Mouse (Mus musculus) lung, postnatal 25 days (tissue): ENCODE results near the gene D7Ertd443e.

Experiments
- DNase-seq: peaks from one replicate; pipeline ENCODE4 v3.0.0; 2022; ENCODE audit warnings: low spot score

Gene D7Ertd443e

DNA sequence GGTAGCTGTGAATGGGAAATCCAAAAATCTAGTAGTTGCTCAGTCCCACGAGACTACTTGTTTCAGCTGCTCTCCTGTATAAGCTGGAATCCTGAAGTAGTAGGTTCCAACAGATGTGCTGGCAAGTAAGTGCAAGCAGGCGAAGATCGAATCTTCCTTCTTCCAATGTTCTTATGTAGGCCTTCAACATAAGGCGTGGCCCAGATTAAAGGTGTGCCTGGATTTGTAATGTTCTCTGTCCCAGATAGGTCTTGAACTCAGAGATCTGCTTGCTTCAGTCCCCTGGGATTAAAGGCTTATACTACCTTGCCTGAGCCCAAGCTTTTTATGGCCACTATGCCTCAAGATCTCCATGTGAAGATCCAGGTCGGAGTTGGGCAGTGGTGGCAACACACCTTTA is at the start of gene D7Ertd443e:
Gene D7Ertd443e, minus strand, starts transcription at position 101 of the 400 bp plus-strand sequence.
- no peak for DNase-seq

DNA sequence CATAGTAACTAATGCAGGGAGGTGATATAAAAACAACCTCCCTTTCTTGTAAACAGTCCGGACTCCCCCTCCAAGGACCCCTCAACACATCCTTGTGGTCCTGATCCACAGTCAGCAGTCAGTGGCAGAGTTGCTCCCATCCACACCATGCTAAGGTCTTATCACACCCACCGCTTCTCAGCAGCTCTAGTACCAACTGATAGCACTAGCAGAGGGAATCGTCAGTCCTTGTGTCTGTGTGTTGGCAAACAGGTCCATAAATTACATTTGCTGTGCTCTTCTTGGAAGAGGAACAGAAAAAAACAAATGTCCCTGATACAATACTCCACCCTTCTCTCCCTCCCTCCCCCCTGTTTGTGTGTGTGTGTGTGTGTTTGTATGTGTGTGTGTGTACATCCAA is 46.2 kb upstream of the D7Ertd443e start:
- no peak for DNase-seq

DNA sequence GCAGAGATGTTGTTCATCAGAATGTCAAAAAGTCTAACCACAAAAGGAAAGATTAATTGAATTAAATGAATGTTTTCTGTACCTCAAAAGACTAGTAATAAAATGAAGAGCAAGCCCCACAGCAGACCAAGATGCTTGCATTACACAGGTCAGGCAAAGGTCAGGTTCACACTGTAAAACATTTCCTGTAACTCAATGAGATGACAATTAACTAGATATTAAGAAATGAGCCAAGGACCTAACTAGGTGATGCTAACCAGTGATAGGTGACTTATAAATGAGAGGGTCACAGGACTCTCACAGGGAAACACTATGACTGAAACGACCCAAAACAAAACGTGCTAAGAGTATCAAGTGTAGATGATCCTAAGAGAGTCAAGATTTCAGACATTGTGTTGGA is 43.2 kb upstream of the D7Ertd443e start:
- DNase-seq: no peak

DNA sequence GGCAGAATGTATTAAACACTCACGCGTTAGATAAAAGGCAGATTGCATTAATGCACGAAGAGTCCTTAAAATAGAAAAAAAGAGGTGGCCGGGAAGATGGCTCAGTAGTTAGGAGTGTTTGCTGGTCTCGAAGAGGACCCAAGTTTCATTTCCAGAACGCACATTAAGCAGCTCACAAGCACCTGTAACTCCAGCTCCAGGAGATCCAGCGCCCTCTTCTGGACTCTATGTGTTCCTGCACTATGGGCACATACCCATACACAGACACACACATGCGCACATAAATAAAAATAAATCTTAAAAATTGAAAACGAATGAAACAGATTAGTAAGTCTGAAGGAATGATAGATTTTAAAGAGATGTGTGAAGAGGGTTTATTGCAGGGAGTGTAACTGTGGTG is 29.6 kb upstream of the D7Ertd443e start:
- DNase-seq: no peak

DNA sequence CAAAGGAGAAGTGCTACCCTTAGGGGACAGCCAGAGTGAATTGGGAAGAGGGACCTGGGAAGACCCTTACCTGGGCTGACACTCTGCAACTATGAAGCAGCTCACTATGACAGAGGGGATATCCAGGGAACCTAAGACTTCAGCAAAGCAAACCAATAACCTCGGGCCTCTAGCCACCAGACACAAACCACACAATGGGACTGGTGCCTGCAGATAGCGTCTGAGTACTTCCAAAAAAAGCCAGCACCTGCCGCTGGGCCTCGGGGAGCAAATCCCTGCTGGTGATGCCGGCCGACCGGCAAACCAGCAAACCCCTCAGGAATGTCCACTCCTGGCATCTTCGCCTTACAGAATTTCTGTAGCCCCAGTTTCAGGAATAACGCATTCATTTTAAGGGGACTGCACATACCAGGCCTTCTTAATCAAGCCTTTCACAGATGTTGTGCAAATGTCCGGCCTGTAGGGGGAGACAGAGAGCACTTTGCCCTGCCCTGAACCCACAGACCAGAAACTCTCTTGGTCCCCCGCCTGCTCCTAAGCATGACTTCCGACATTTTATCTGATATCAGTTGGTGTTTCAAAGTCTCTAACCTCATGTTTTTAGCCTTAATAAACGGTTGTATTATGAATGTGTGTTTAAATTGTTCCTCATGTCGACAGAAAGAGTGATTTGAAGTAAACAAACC is 28.7 kb upstream of the D7Ertd443e start:
- peak; percentile 29 for DNase-seq

DNA sequence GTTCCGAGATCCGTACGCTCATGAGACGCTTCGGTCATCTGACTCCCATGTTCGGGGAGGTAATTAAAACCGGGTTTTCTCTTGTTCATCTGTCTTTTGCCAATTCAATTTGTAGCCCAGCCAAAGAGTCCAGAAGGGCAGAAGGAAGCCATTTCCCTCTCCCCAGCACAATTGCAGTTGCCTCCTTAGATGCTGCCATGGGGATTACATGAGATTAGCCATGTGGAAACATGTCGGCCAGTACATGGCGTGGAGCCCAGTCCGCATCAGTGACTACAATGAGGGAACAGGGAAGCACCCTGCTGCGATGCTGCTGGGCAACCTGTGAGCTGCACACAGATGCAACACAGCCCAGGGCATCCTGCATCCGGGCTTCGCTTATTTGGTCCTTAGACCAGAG is 23.2 kb upstream of the D7Ertd443e start:
- no peak for DNase-seq

DNA sequence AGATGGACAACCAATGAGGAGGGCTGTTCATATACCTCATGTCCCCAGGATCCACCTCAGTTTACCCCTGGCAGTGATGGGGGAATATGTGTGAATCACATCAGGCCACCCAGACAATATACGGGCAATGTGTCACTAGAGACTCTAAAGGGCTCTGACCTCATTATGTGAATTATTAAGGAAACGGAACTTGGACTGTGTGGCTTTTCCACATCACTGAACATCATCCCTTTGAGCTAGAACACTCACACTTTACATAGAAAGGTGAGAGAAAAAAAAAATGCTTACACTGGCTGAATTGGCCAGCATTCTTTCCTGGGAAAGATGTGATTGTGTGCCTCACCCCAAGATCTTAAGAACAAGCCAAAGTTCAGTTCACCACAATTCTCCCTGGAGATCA is 15.3 kb upstream of the D7Ertd443e start:
- DNase-seq: no peak

DNA sequence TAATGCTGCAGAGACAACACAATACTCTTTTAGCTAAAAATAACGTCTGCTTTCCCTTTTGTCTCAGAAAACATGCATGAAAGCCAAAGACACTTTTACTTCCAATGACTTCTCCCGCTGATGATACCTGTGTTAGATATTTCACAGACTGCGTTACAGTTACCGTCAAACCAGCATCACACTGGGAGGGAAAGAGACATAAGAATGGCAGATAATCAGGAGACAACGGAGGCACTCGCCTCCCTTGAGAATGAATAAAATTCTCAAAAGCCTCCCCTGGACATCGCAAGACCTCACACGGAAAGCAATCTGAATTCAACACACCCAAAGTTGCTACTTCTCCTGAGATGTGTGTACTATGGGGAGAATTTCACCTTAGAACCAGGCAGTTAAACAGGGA is 11.3 kb upstream of the D7Ertd443e start:
- DNase-seq: no peak

DNA sequence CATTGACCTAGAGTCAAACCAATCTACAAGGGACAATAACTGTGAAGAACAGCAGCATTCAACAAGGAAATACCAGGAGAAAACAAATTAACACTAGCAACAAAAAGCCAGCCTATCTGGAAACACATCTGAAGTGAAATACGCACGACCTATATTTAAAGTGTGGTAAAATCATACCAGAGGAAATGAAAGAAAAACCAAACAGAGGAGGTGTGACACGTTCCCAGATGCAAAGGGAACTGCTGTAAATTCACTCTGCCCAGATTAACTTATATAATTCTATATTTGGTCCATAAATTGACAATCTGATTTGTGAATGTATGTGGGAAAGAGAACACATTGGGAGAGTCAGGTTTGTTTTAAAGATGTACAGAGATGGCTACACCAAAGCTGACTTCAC is 2.7 kb downstream of the D7Ertd443e start:
- DNase-seq: no peak

DNA sequence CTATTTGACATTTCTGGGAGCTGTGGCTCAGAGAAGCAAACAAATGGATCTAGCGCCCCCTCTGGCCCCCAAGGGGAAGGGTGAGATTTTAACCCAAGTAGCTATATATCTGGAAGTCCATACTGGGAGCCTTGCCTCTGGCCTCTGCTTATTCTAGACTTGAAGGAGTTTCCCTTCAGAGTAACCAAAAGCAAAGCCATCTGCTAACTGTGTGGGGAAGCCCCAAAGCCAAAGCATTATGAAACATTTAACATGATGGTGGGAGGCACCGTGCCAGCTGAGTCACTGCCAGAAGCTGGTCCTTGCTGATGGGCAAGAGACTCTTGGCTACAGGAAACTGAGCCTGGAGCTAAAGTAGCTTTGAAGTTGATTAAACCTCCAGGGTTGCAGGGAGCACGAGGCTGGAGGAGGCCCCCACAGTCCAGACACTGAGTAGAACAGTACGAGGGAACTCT is 4.0 kb downstream of the D7Ertd443e start:
- DNase-seq: peak; percentile 89

DNA sequence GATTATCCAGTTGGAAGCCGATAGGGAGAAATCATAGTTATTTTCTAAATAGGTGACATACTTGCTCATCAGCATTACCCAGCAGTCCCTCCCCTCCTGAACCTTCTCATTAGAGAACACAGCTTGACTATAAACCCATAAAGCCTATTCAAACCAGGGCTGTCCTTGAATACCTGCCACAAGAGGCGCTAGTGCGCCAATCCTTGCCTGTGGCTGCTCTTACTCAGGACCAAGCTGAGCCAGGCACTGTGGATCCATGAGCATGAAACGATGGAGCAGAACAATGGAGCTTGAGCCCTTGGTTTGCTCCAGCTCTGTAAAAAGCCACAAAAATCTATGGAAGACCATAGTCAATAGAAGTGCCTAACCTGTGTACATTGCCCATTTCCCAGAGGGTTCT is 7.2 kb downstream of the D7Ertd443e start:
- DNase-seq: peak; percentile 43

DNA sequence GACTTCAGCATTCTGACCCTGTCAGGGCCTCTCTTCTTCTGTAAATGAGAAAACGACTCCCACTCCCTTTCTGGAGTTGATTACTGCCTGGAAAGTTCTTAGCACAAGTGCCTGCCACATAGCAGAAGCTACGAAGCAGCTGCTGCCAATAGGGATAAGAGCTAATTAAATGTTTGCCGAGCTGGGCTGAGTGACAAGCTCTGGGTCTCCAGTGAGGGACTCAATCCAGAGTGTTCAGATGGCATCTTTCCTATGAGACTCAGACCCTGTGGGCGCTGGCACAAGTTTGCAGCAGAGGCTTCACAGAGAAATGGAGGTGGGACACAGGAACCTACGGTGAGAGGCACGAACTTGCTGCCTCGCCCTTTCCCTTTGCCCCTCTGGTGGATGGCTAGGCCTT is 8.7 kb downstream of the D7Ertd443e start:
- no peak for DNase-seq

DNA sequence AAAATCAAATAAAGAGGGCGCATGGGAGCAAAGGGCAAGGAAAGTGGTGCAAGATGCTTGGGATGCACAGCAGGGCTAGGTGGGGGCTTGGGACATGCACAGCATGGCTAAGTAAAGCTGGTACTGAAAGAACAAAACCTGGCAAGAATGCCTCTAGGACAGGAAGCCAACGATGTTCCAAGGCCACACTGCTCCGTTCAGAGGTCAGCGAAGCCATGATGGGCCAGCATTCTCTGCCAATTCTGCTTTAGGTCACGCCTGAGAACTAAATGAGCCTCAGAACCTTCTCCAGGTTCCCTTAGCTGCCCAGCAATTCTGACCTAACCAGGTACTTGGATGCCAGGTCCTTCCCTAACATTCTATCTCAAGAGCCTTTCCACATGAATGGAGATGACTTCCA is 13.2 kb downstream of the D7Ertd443e start:
- DNase-seq: no peak

DNA sequence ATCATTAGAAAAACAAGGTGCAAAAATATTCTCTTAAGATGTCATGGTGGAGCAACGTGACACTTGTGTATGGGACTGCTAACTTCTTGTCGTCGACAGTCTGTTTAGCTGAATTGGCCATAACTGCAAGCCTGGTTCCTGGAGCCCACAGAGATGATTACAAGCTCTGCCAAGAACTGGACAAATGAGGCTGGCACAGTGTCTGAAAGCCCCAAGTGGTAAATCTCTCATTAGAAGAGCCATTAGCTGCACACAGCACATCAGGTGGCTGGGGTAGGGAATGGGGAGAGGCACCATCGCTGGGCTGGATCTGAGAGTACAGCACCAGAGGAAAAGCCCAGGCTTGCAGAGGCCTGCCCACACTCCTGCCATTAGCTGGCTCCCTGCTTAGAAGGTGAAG is 16.2 kb downstream of the D7Ertd443e start:
- DNase-seq: no peak

DNA sequence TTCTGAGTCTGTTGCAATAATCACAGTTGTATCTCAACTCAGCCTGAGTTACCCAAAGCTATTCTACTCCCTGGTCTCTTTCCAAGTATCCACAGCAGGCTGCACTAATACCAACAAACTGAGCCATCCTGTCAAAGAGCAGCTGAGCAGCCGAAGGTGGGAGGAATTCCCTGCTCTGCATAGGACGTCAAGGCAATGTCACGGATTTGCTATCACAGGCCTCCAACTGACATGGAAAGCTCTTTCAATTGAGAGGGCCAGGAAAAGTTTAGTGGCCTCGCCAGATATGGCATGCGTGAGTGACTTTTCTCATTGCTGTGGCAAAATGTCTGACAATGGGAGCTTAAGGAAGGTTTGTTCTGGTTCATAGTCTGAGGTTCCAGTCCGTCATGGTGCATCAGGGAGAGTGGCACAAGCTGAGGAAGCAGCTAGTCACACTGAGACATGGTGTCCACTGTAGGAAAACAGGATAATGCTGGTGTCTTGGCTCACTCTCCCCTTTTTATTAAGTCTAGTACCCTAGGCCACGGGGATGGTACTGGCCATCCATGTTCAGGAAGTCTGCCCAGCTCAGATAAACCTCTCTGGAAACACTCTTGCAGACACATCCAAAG is 23.1 kb downstream of the D7Ertd443e start:
- no peak for DNase-seq

DNA sequence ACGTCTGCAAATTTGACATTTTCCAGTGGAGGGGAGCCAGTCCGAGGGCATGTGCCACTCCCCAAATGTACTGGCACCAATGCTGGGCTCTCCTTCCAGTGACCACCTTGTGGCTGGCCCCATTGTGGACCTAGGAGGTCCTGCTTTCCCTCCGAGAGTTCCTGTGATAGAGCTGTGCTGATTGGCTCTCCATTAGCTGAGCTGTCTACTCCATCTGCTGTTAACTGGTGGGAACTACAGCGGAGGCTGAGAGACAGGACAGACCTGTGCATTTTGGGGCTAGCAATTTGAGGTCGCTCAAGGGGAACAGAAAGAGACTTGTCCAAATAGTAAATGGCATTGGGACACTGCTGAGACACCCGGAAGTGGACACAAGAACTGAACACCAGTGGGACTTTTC is 36.6 kb downstream of the D7Ertd443e start:
- DNase-seq: peak; percentile 63

DNA sequence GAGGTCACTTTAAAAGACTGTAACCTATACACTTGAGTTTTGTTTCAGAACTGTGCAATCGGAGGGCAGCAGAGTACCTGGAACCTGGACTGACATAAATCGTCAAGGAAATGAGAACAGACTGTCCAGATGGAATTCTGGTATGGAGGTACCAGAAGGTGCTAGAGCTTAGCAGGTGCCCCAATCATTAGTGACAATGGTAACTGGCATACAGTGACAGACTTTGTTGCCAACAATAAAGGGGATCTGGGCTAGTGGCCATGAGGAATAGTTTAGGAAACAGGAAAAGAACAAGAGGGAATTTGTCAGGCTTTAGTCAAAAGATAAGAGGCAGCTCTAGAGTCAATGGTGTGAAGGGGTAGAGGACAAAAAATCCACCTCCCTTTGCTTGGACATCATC is 43.3 kb downstream of the D7Ertd443e start:
- no peak for DNase-seq

DNA sequence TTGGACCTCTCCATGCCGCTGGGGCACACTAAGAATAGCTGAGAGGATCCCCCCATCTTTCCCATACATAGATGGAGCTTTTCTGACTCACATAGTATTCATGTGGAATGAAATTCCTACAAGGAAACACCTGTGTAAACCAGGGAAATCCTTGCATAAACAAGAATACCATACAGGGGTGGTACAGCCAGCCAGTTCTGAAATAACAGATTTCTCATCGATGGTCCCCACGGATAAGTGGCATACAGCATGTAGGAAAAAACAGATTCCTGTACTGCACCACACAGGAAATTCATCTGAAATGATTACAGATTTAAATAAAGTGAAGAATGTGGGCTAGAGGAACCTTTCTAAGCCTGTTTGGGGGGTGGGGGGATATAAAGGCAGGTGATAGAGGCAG is 49.5 kb downstream of the D7Ertd443e start:
- DNase-seq: no peak

DNA sequence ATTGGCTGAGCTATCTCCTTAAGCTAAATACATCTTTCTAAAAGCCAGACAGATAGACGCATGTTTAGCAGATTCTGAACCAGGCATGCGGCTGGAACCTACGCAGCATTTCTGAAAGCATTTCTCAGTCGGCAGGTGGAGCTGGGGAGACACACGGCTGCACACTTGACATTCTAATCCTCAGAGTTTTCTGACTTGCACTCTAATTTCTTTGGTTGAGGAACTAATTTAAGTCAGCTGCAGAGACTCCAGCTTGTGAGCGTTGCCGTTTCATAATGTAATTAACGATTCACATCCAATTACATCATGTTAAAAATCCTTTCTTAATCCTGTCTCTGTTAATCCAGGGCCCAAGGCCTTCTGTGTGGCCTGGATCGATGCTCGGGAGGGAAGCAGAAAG is 64.5 kb downstream of the D7Ertd443e start:
- no peak for DNase-seq

DNA sequence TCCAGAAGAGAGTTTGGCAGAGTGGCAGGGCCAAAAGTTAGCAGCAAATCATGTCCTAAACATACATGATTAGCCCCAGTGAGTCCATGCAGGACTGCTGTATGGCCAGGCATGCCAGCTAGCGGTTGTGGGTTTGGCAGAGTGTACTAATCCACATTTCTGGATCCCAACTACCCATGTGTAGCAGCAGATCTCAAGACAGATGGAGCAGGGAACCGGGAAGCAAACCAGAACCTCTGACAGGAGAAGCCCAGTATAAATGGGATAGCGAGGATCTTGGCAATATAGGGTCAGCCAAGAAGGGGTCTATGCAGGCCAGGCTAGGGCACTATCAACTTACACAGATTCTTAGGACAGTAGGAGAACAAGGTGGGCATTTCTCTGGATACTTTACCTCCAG is 83.4 kb downstream of the D7Ertd443e start:
- DNase-seq: no peak

DNA sequence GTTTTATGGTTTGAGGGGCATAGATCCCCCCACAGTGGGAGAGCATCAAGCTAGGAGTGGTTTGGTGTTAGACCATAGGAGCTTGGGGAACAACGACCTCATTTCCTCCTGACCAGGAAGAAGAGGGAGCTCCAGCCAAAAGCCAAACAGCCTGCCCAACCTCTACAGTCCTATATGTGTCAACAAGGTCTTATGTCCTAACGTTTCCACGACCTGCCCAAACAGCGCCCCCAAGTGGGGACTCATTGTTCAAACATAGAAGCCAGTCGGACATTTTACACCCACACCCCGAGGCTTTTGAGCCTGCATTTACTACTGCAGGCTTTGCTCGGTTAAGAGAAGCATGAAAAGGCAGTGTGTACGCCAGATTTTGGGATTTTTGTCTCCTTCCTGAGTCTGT is 84.2 kb downstream of the D7Ertd443e start:
- DNase-seq: peak; percentile 7

DNA sequence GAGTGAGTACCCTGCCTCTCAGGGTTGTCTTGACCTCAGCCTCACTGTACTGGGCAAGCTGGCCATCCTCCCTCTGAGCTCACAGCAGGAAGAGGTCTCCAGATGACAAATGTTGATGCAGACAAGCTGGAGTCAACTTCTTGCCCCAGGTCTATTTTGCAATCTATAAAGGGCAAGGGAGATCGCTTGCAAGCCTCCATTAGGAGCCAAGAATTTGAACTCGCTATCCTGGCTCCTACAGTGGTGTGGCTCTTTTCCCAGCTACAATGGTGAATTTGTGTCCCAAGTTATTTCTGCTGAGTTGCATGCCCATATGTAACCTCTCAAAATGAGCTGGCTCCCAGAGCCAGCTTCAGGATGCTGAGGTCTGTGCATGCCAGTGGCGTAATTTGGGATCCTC is 92.7 kb downstream of the D7Ertd443e start:
- peak; percentile 24 for DNase-seq

DNA sequence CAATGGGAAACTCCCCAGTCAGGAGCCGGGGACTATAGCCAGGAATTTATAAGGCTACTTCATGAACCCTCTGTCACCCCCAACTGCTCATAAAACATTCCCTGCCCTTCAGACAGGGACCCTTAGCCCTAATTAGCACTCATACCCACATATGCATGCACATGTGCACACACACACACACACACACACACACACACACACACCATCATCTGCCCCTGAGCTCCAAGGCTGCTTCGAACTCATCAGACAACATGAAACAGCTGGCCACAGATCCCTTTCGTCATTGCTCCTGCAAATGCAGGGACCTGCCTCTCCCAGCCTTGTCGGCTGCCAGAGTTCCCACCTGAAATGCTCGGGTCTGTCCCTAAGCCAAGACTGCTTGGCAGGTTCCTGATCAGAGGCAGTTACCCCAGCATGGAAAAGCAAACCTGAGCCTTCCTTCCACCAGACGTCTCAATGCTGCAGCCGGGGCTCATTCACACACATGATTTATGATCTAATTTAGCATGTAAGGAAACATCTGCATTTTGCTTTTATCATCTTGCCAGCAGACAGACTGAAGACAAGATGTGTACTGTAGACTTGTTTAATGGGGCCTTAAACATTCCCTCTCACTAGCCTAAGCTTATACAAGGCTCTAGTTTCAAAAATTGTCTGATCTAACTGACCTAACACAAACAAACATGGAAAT is 95.7 kb downstream of the D7Ertd443e start:
- no peak for DNase-seq
